In genomic region chr9:105251256-105251655, GRCm38 (mm10) we compare ENCODE assay signal across 22 mouse cellular contexts.
DNase-seq lines count a peak whose midpoint lies in the region; ATAC-seq lines count a peak whose summit lies in the region.
"Had no signal": no experiment of that assay in that cellular context is flagged by ENCODE, and none has a peak within 500 bp of the region (broad histone marks: within the 10 kb centered on the region; RNA-seq: fewer than 3 reads in every experiment).

No protein-coding gene starts in this region.

- H3K4me2 ChIP-seq in neural tube, embryonic 13.5 days = no peak overlapping the region
- no peak overlapping the region for H3K4me2 ChIP-seq in neural tube, embryonic 15.5 days

- H3K27me3 ChIP-seq in neural tube, embryonic 13.5 days = no peaks in the 10 kb centered on the region
- H3K27me3 ChIP-seq in neural tube, embryonic 15.5 days (replicated peaks) = no peaks in the 10 kb centered on the region
- H3K27me3 ChIP-seq: CH12.LX, Patski had no signal

- peaks cover 26% of the 10 kb centered on the region for H3K4me1 ChIP-seq in neural tube, embryonic 13.5 days (replicated peaks)
- peaks cover 9% of the 10 kb centered on the region for H3K4me1 ChIP-seq in neural tube, embryonic 15.5 days

- no peaks in the 10 kb centered on the region for H3K36me3 ChIP-seq in neural tube, embryonic 13.5 days
- no peaks in the 10 kb centered on the region for H3K36me3 ChIP-seq in neural tube, embryonic 15.5 days
- H3K36me3 ChIP-seq: G1E had no signal

- 93% methylated on average over 4 of the region's 4 CpGs for WGBS in neural tube, embryonic 13.5 days
- WGBS in neural tube, embryonic 15.5 days = 95% methylated on average over 4 of the region's 4 CpGs

- peak overlapping the region; percentile 81 for H3K27ac ChIP-seq in neural tube, embryonic 13.5 days (replicated peaks)
- H3K27ac ChIP-seq in neural tube, embryonic 15.5 days (replicated peaks) = no peak overlapping the region

- no peak overlapping the region for H3K9ac ChIP-seq in neural tube, embryonic 13.5 days
- H3K9ac ChIP-seq in neural tube, embryonic 15.5 days (replicated peaks) = no peak overlapping the region

- no peak overlapping the region for H3K4me3 ChIP-seq in neural tube, embryonic 13.5 days
- H3K4me3 ChIP-seq in neural tube, embryonic 15.5 days (replicated peaks) = no peak overlapping the region

- DNase-seq in heart, adult 11 months = peak; percentile 73
- no peak for DNase-seq in heart, adult 8-10 months (ENCODE audit: low spot score)
- DNase-seq in 3134 (ENCODE audit: extremely low read depth, insufficient read length, low spot score) = peak; percentile 51
- no peak for DNase-seq in layer of hippocampus, adult 11-12 months (ENCODE audit: low spot score)
- DNase-seq: adrenal gland, adult 2 months; adrenal gland, adult 8-10 months; adrenal gland, postnatal 10 days; adrenal gland, postnatal 14 days; adrenal gland, postnatal 25 days; adrenal gland, postnatal 36 days; B cell, adult 2 months; cerebellum, adult 11 months; cerebellum, adult 11-12 months; cerebellum, adult 18-20 months; cerebellum, adult 2 months had no signal

- no peak for ATAC-seq in neural tube, embryonic 13.5 days (ENCODE audit: low read depth)
- ATAC-seq in neural tube, embryonic 15.5 days (ENCODE audit: low FRiP score) = no peak
- ATAC-seq: activated CD4-positive, CD25-positive, alpha-beta regulatory T cell, adult 4 months; CD4-positive, CD25-positive, alpha-beta regulatory T cell, adult 4 months; Patski had no signal

- no peaks in the 10 kb centered on the region for H3K9me3 ChIP-seq in neural tube, embryonic 13.5 days
- 0 out of 2 replicates have a peak, but pooled peaks cover 2% of the 10 kb centered on the region for H3K9me3 ChIP-seq in neural tube, embryonic 15.5 days (replicated peaks)

Comparison
In these comparisons a context has a peak if more than half of its experiments do, and no peak if none do; other contexts are left out.
1. DNase-seq: peak in heart, adult 11 months (single experiment) and 3134 (single experiment); none in heart, adult 8-10 months (single experiment) and layer of hippocampus, adult 11-12 months (single experiment).